Mouse (Mus musculus): ENCODE results near the gene 1700020D05Rik. TPM values are rescaled to one million over a fixed set of nuclear protein-coding genes. Genes with fewer than 3 reads are reported as not detected.

Gene 1700020D05Rik
- total and polyA plus RNA-seq, 3 experiments: 0.23 to 0.34 TPM; not detected in 1

DNA sequence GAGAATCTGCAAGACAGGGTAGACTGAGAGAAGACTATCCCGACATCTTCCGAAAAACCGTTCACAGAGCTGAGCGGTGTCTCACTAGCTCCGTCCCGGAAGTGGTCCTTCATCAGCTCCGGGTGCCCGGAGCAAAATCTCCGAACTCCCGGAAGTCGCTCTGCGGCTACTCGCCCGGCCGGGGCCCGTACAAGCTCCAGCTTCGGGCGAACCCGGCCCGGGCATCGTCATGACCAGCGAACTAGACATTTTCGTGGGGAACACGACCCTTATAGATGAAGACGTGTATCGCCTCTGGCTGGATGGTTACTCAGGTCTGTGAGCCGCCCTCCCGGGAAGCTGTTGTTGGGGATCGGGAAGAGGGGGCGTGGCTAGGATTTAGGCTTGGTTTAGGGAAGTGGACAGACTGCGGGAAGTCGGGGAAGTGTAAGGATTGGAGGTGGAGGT lies 43.1 kb downstream of the 1700020D05Rik start, which contains the start of gene Fibp (continued):
- no peak for TF ChIP-seq MAZ (IDR thresholded peaks at IDR 0.05; ENCODE audit: low read depth, low read length)
- peak; percentile 51; the same call in 1 of the 2 replicates for TF ChIP-seq CHD1 (IDR thresholded peaks at IDR 0.05; ENCODE audit: low read depth, low read length)
- peak; percentile 75 for TF ChIP-seq MXI1 (IDR thresholded peaks at IDR 0.05; ENCODE audit: low read depth, low read length)
- no peak for TF ChIP-seq ZKSCAN1 (IDR thresholded peaks at IDR 0.05; ENCODE audit: borderline replicate concordance, low read depth, low read length)
- no peak for TF ChIP-seq RAD21 (IDR thresholded peaks at IDR 0.05; ENCODE audit: low read depth, low read length)
- TF ChIP-seq CHD2 (IDR thresholded peaks at IDR 0.05; ENCODE audit: low read length): 0 out of 2 replicates have a peak, but pooled peaks have one; percentile 46

DNA sequence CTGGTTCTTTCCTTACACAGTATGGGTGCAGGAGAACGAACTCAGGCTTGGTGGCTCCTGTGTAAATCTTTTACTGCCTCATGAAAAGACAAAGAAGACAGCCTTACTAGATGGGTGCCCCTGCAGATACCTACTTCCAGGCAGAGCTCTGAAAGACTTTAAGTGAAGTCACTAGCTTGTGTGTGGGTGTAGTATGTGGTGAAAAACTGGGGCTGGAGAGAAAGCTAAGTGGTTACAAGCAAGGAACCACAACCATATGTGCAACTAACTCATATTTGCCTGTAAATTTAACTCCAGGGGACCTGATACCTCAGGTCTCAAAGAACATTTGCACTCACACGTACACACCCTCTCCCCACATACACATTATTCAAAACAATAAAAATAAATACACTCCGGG lies 43.7 kb downstream of the 1700020D05Rik start:
- H3K27me3 ChIP-seq (replicated peaks): peaks cover 7% of the 10 kb centered on the region
- peak overlapping the region; percentile 82; the same call in 1 of the 2 replicates for H3K4me2 ChIP-seq (ENCODE audit: insufficient read depth, low read depth, poor library complexity, severe bottlenecking)
- H3K27ac ChIP-seq (ENCODE audit: insufficient read depth, low read depth): no peak overlapping the region
- no peak for DNase-seq (ENCODE audit: extremely low read depth)
- H3K9ac ChIP-seq (ENCODE audit: insufficient read depth, low read depth): peak overlapping the region; percentile 85
- peak overlapping the region; percentile 86 to 97 (median 88) for H3K4me3 ChIP-seq (replicated peaks in 1 of 3; ENCODE audit: low read depth in 2 of 3, low read length in 2 of 3, poor library complexity in 1 of 3)
- H3K36me3 ChIP-seq (replicated peaks in 1 of 2; ENCODE audit: control insufficient read depth in 1 of 2, insufficient read depth in 1 of 2, low read length in 1 of 2): peaks cover 26 to 42% of the 10 kb centered on the region in 2 experiments
- dilution Hi-C loops (cut with MboI; ENCODE audit: extremely low pct_ligation_motif_present, extremely low pct_unique_long_range_greater_than_20kb, low sequenced_read_pairs): no loop called here
- in situ Hi-C loops (cut with MboI; ENCODE audit: low pct_ligation_motif_present, low pct_unique_long_range_greater_than_20kb, low sequenced_read_pairs): loop anchor here (5.0 kb wide), 1 partner anchor 32 kb away; the partner anchor contains the start of gene Cfl1
- TF ChIP-seq E2F4 (IDR thresholded peaks at IDR 0.05; ENCODE audit: insufficient replicate concordance, low read depth, low read length) (no peak), TCF12 (IDR thresholded peaks at IDR 0.05; ENCODE audit: low read depth, low read length) (no peak), MYC (IDR thresholded peaks at IDR 0.05; ENCODE audit: low read depth, low read length) (no peak), POLR2A (IDR thresholded peaks at IDR 0.05; ENCODE audit: low read depth, low read length) (no peak), MXI1 (IDR thresholded peaks at IDR 0.05; ENCODE audit: low read depth, low read length) (no peak), JUND (conservative IDR thresholded peaks at IDR 0.05; ENCODE audit: low read depth, low read length) (no peak), POLR2AphosphoS2 (IDR thresholded peaks at IDR 0.05; ENCODE audit: low read depth, low read length) (no peak)
- no peaks in the 10 kb centered on the region for H3K9me3 ChIP-seq (replicated peaks; ENCODE audit: low read length)
- peaks cover 12% of the 10 kb centered on the region for H3K79me2 ChIP-seq (replicated peaks; ENCODE audit: control insufficient read depth, extremely low read depth, insufficient read depth, poor library complexity, severe bottlenecking)
- H3K4me1 ChIP-seq (ENCODE audit: control insufficient read depth in 1 of 2, insufficient read depth in 2 of 2): peaks cover 9 to 35% of the 10 kb centered on the region in 2 experiments; a peak in 3 of 4 replicates

DNA sequence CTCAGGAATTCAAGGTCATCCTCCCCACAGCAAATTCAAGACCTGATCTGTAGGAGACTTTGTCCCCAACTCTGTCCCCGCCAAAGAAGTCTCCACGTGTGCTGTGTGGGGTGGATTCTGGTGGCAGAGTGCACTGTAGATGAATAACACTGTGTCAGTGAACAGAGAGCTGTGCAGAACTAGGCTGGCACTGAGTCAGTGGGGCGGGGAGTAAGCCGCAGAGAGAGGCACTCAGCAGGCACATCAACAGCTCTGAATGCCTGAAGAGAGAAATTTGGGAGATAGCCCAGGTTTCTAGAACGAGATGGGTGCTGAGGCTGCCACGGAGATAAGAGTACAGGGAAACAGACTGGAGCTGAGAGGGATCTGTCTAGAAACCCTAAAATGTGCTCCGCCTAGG lies 44.6 kb downstream of the 1700020D05Rik start:
- Histone ChIP-seq H3K9ac (ENCODE audit: insufficient read depth, low read depth) (no peak overlapping the region), H3K36me3 (replicated peaks in 1 of 2; ENCODE audit: control insufficient read depth in 1 of 2, insufficient read depth in 1 of 2, low read length in 1 of 2) (peaks cover 19 to 42% of the 10 kb centered on the region in 2 experiments), H3K4me2 (ENCODE audit: insufficient read depth, low read depth, poor library complexity, severe bottlenecking) (no peak overlapping the region), H3K27me3 (replicated peaks) (peaks cover 7% of the 10 kb centered on the region), H3K27ac (ENCODE audit: insufficient read depth, low read depth) (no peak overlapping the region), H3K4me1 (ENCODE audit: control insufficient read depth in 1 of 2, insufficient read depth in 2 of 2) (peaks cover 9 to 35% of the 10 kb centered on the region in 2 experiments; a peak in 3 of 4 replicates), H3K9me3 (replicated peaks; ENCODE audit: low read length) (no peaks in the 10 kb centered on the region), H3K79me2 (replicated peaks; ENCODE audit: control insufficient read depth, extremely low read depth, insufficient read depth, poor library complexity, severe bottlenecking) (peaks cover 12% of the 10 kb centered on the region), H3K4me3 (replicated peaks in 1 of 3; ENCODE audit: low read depth in 2 of 3, low read length in 2 of 3, poor library complexity in 1 of 3) (no peak overlapping the region)
- dilution Hi-C loops (cut with MboI; ENCODE audit: extremely low pct_ligation_motif_present, extremely low pct_unique_long_range_greater_than_20kb, low sequenced_read_pairs): no loop called here
- TF ChIP-seq RAD21 (IDR thresholded peaks at IDR 0.05; ENCODE audit: low read depth, low read length) (no peak), CHD2 (IDR thresholded peaks at IDR 0.05; ENCODE audit: low read length) (no peak), JUN (IDR thresholded peaks at IDR 0.05; ENCODE audit: insufficient read depth, low read depth, low read length) (no peak), NELFE (IDR thresholded peaks at IDR 0.05; ENCODE audit: low read depth, low read length) (no peak), USF1 (IDR thresholded peaks at IDR 0.05; ENCODE audit: low read depth, low read length) (no peak), ZMIZ1 (IDR thresholded peaks at IDR 0.05; ENCODE audit: low read depth, low read length) (no peak), HCFC1 (IDR thresholded peaks at IDR 0.05; ENCODE audit: low read depth, low read length) (no peak)
- in situ Hi-C loops (cut with MboI; ENCODE audit: low pct_ligation_motif_present, low pct_unique_long_range_greater_than_20kb, low sequenced_read_pairs): loop anchor here (5.0 kb wide), 1 partner anchor 33 kb away; the partner anchor contains the start of gene Cfl1
- no peak for DNase-seq (ENCODE audit: extremely low read depth)
